Mouse (Mus musculus) gastrocnemius, adult 18-20 months (tissue): ENCODE measurements at regions not wholly inside any gene's neighbourhood (a gene's known extent, or its start where the extent isn't known, plus 50 kb on each side); places are given as distances from the start of the nearest gene placed in this dataset.
A peak's percentile ranks its signal among the peaks of the same experiment; 100 is the strongest.
"Not testable (repeated sequence)": the region's sequence is repeated elsewhere in the genome, so short reads cannot be mapped to it uniquely, and the experiment has no call there.

Experiments
- DNase-seq: peaks from one replicate; pipeline ENCODE4 v3.0.0; 2021; ENCODE audit warnings: low spot score

DNA sequence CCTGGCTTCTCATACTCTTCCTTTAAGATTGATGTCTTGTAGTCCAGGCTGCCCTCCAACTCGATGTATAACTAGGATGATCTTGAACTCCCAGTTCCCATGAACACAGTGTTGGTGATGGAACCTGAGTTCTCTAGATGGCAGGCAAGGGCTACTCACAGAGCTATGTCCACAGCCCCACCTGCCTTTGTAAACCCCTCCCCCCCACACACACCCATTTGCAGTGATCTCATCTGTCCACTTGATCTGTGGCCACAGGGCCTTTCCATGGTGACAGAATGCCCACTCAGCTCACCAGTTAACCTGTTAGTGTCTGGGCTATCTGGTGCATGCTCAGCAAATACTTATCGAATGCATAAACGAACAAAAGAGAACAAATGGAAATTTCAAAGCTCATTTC is 176.4 kb downstream of the Nucb2 start:
- DNase-seq = no peak

DNA sequence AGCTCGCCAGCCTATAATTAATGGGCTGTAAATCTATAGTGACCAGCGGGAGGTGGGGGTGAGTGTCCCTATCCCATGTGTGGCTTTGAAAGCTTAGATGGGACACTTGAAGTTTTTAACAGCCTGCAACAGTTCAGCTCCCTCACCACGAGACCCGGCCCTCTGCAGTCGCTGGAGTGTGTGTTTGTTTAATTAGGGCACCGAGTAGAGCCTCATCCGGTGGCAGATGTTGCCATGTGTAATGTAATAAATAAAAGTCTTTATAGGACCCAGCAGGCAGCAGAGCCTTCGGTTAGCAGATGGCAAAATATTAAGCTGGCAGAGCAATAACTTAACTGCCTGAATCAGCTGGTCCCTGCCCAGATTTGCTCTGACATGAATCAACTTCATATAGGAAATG is 177.1 kb downstream of the Nucb2 start:
- DNase-seq = no peak

DNA sequence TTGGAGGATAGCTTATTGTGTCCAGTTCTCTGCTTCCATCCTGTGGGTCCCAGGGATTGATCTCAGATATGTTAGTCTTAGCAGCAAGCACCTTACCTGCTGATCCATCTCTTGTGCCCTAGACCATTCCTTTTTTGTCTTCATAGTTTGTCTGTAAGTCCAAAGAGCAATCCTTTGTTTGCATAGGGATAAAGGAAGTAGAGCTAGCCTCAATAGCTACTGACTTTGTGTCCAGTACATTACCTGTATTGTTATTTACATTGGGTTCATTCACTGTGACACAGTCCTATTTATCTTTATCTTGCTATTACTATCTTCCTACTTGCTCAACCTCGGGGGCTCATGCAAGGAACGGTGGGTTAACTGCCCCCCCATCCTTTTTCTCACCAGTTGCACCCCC is 196.2 kb downstream of the Nucb2 start:
- DNase-seq = no peak

DNA sequence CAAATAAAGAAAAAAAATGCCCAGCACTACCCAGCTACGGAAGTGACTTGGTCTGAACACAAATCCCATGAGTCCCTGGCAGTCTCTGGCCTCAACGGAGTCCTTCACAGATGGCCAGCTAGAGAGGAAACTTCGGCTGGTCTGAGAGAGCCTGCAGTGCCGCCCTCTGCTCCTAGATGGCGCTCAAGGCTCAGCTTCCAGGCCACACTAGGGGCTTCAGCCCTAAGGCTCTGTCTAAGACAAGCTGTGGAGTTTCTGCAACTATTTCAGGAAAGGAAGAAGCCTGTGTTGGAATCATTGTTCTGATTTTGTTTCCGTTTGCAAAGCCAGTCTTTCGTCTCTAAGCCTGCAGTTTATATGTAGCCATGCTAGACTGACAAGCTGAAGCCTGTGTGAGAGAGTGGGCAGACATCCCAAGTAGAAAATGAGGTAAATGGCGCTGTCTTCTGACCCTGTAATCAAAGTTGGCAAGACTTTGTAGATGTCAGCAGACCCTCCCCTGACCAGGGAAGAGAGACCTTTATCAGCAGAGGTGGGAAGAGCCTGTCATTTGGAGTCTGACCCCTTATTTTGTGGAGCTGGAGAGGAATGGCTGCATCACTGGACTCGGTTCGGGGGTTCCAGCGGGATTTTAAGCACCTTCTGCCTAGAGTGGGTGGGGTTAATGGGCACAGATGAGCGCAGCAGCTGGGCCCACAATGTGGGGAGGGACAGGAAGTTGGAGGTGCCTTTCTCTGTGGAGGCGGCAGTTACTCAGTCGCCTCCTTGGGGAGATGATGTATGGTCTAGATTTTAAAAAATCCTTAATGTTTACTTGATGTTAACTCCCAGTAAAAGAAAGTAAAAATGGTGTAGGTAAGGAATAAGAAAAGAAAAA is 197.5 kb downstream of the Nucb2 start:
- peak; percentile 53 for DNase-seq

DNA sequence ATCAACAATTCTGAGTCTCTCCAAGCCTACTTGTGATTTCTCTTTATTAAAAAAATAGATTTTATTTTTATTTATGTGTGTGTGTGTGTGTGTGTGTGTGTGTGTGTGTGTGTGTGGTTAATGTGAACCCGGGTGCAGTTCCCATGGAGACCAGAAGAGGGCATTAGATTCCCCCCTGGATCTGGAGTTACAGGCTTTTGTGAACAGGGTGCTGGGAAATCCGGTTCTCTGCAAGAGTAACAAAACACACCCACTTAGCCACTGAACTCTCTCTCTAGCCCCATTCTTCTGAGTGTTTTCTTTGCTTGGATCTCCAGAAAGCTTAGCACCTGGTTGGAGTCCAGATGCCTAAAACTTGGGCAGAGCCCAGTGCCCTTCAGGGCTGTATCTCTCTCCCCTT is 198.4 kb downstream of the Nucb2 start:
- DNase-seq = no peak

DNA sequence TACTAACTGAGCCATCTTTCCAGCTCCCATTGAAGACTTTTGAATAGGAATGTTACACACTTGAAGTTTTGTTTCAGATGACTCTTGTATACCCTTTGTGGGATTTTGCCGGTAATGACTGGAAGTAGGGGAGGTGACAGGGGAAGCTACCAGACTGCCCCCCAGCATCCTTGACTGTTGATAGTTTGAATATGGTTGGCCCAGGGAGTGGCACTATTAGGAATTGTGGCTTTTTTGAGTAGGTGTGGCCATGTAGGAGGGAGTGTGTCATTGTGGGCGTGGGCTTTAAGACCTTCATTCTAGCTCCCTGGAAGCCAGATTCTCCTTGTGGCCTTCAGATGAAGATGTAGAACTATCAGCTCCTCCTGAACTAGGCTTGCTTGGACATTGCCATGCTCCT is 207.4 kb downstream of the Nucb2 start:
- DNase-seq = no peak

DNA sequence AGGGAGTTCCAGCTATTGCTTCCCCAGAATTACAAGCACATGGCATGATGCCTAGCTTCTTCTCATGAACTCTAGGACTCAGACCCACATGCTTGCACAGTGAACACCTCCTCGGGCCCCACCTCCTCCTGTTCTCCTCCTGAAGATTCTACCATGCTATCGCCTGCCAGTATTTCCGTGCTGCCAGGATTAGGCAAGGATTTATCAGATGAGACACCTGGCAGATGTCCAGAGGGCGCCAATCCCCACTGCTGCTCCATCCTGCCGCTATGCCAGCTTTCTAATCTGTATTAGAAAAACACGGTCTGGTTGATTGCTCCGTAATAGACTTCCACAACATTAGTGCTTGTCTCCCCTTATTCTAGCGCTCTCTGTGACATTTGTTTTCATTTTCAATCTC is 209.0 kb downstream of the Nucb2 start:
- DNase-seq = no peak

DNA sequence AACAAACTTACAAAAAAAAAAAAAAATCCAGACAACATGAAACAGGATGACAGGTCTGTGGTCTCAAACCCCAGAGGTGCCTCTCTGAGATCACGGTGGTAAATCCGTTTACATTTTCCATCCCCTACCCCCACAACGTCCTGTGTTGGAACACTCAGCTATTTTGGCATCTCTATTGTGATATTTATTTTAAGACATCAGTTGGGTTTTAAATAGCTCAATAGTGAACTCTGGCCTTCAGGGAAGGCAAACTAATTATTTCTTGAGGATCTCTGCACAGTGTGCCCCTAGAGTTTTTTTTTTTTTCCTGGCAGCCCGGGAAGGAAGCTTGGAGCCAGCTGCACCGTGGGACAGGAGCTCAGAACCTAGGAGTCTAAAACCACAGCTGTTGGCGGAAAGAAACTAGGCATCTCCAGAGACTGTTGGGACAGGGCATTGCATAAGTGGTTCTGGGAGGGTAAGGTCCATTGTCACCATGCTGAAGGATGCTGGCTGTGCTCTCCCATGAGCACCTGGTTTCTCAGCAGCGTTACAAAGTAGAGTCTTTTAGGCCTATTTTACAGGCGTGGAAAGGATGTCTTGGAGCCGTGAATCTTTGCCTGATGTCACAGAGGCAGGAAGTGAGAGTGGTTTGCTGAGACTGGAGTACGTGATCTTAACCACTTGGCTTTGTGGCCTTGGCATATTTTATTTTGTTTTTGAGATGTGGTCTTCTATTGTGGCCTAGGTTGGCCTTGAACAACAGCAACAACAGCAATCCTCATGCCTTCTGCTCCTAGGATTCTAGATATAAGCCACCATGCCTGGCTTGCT is 211.3 kb downstream of the Nucb2 start:
- no peak for DNase-seq

DNA sequence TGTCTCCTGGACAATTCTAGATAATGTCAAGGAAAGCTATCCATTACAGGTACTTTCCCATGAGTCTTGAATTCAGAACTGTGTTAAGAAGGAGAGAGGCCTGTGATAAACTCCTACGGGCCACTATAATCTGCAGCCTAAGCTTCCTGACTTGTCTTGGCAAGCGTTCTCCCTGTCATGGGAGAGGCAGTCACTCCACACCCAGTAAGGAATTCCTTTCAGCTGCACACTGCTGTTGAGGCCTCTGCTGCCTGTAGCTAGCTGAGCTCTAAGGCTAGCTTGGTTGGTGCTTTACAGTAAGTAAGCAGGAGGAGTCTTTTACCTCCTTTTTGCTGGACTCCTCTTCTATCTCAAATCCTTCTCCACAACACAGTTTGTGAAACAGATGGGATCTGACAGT is 224.2 kb downstream of the Nucb2 start:
- DNase-seq = no peak

DNA sequence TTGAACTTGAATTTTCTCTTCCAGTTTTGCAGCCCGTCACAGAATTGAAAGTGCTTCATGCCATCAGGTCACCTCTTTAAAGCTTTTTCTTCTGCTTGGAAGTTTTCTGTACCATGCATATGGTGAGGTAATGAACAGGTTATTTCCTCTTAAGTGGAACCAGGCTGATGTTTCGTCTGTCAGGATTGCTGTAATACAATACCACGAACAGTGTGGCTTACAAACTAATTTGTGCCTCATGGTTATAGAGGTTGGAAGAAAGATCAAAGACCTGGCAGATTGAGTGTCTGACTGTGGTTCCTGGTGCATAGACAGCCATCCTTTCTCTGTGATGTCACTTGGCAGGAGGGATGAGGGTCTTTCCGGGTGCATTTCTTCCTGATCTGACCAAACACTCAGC is 225.6 kb downstream of the Nucb2 start:
- DNase-seq = no peak

DNA sequence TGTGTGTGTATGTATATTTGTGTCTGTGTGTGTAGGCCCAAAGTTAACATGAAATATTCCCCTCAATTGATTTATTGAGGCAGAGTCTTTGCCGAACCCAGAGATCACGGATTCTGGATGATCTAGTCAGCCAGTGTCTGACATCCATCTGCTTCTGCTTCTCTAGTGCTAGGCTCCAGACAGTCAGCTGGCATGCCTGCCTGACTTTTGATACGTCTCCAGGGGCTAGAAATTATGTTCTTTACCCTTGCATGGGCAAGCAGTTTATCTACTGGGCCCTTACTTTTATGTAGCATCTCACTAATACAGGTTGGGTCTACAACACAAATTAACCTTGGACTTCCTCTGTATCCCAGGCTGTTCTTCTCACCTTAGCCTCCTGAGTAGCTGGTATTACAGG is 231.5 kb downstream of the Nucb2 start:
- no peak for DNase-seq

DNA sequence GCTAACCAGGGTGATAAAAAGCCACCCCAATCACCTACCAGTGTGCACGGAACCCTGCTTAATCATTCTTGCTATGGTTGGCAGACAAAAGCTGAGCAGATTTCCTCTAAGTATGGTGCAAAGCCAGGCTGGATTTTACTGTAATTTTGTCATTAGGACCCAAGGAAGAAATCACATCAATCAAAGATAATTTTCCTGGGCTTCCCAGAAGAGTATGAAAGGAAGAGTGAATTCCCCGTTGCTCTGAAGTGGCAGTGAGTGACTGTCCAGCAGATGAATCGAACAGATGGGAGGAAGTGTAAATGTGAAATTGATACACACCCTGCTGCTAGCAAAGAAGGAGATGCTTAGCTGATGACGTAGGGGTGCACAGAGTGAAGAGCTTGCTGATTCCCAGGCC is 232.2 kb downstream of the Nucb2 start:
- DNase-seq = no peak

DNA sequence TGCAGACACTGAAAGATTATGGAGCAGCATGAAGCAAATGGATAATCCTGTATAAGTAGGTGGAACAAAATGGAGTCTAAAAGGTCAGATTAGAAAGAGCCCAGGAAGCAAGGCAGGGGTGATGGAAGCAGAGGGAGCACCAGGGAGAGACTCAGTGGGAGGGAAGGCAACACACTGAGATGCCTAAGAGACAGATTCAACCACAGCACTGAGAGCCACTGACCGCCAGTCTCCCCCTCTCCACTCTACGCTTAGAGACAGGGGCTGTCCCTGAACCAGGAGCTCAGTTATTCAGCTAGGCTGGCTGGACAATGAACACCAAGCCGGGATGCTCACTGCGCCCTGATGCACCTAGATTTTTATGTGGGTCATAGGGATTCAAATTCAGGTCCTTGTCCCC is 233.8 kb downstream of the Nucb2 start:
- no peak for DNase-seq

DNA sequence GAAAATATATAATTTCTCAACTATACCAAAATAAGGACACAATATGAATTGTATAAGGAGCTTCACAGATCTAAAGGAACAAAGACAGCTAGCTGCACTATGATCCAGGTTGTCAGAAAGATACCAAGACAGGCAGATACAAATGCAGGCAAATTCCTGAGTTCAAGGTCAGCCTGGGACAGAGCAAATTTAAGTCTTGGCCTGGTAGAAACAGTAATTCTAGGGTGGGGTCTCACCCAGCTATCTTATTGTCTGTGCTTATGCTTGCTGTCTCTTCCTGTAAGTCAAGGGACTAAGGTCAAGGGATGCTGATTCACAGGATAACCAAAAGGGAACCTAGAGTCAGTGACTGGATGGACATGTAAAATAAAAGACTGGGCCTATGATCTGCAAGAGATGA is 250.4 kb downstream of the Nucb2 start:
- DNase-seq = no peak

DNA sequence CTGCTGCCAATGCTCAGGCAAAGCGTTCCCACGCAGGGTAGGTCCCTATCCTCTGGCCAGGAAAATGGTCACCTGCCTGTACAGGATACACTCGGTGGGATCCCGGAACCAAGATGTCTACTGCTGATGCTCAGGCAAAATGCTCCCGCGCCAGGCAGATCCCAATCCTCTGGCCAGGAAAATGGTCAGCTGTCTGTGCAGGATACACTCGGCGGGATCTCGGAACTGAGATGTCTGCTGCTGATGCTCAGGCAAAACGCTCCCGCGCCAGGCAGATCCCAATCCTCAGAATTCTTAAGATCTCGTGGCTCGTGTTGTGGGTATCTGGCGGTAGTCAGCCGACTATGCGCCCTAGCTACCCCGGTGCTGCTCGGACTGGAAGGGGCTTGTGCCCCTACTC is 288.0 kb downstream of the Nucb2 start:
- not testable (repeated sequence) for DNase-seq

DNA sequence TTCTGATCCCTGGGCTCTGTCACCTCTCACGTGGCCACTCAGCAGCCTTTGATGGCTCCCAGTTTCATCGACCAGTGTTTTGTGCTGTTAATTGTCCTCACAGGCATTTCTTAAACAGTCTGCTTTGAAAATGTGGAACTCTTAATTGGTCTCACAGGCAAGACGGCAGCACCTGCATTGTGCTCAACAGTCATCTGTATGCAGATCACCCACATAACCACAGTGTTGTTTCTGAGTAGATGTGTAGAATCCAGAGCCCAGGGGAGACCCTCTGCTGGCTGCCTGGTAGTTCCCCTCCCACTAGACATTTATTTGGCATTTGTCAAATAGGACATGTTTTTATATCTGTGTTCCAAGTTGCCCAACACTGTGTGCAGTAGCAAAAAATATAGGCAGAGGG is 304.3 kb downstream of the Nucb2 start:
- no peak for DNase-seq

DNA sequence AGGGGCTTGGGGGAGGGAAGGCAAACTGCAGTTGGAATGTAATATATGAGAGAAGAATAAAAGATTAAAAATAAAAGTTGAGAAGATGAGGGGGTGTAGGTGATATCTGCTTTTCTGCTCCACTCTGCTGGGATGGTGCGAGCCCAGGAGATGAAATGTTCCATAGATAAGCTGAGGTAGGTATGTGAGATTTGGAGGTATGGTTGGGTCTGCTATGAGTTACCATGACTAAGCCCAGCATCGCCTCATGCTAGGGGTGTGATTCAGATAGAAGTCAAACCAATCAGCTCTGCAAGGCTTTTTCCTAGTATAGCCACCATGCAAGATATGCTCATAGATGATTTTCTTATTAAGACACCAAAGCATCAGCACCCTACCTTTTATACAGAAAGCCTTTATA is 312.3 kb downstream of the Nucb2 start:
- DNase-seq = no peak

DNA sequence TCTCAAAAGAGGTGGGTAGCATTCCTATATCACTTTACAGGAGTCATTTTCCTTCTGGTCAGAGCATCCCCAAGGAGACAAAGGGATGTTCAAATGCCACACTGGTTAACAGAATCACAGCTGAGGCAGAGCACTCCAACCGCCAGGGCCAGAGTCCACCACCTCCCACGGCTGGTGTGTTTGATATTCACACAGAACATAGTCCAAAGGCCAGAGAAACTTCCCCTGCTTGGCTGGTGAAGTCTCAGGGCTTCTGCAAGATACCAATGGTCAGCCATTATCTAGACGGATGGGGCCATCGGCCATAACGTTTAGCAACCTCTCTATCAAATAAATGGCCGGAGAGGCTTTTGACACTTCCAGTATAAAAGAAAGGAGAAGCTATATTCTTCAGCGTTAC is 313.8 kb downstream of the Nucb2 start:
- DNase-seq = no peak

DNA sequence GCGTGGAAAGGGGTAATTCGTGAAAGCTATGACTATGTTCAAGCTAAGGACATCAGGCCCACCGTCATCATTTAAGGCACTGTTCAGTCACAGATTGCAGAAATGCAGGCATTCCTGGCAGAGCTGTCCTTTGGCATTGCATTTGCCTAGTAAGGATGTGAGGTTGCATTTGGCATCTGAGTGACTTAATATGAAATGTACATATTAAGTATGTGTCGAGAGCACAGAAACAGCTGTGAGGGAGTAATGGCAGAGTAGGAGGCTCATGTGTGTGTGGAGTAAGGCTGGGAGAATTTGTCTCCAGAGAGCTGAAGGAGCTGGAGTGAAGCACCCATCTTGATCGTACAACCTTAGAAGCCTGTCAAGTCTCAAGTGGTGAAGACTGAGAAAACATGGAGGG is 316.4 kb downstream of the Nucb2 start:
- no peak for DNase-seq

DNA sequence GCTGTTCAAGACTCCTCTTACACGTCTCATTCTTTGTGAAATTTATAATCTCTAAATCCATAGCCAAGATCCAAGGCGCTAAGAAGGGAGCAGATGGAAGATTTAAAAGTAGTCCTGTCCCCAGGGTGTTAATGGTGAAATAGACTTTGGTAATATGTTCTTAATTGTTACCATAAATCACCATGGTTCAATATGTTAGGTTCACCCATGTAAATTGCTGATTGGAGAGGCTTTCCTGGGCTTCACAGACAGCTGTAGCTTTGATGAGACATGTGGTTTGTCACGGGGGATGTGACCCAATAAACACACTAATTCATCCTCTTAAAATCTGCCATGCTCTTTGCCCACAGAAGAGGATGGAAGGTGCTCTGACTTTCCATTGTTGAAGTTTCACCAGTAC is 338.7 kb downstream of the Nucb2 start:
- no peak for DNase-seq

DNA sequence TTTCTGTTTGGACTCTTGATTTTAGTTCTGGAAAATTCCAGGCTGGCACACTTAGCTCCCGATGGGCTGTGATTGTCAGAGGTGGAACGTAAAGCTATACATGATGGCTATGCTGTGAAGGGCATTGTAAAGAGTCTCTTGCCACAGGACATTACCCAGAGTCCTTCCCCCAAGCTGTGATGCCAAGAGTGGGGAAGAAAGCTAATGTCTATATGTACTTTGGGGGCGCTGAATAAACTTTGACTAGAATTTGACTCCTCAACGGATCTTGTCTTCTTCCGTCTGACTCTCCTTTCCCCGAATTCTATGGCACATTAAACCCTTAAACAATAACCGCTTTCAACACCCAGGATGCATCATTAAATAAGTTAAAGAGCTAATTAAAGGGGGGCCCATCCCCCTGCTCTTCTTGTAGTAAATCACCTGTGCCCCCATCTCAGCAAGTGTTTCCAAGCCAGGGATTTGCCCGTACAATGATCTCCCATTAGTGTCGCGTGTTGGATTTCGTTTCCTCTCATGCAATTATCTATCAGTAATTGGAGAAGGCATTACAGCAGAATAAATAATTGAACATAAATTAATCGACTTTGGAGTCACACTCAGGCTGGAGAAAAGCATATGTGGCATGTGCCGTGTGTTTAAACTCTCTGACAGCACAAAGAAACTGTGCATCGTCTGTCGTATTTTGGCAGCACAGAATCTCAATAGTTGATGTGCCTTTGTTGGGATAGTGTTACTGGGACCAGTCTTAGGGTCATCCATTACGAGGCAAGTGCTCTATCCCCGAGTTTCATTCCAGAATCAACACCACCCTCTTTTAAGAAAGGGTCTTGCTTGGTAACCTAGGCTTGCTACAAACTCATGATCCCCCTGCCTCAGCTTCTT is 343.9 kb downstream of the Nucb2 start:
- DNase-seq = no peak

DNA sequence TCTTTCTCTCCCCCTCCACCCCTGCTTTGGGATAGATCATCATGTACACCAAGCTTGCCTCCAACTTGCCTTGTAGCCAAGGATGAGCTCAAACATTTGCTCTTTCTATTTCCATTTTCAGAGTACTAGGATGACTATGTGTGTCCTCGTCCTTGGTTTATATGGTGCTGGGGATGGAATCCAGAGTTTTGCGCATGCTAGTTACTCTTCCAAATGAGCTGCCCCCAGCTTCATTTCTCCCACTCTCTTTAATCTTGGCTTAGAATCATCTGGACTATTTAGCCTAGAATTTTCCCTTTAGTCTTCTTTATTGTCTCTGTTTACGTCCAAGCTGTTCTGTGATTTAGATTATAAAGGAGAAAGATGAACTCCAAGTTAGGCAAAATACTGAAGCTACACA is 349.2 kb downstream of the Nucb2 start:
- DNase-seq = no peak
